Mouse (Mus musculus) layer of hippocampus, adult 11-12 months (tissue): ENCODE data around the gene Serpinb7.

ENCODE experiments used
- DNase-seq: peaks from one replicate; pipeline ENCODE4 v3.0.0; 2022; ENCODE audit warnings: low spot score

The Serpinb7 gene

GRCm38 (mm10) chr1:107496789-107497188 lies 97.3 kb downstream of the Serpinb7 start:
- no peak for DNase-seq

GRCm38 (mm10) chr1:107502025-107502424 lies 102.6 kb downstream of the Serpinb7 start:
- DNase-seq = no peak
